Mouse (Mus musculus): ENCODE data around the gene Oat.

- TF ChIP-seq POLR2A (IDR thresholded peaks at IDR 0.05; ENCODE audit: extremely low read depth, insufficient read depth, low read length) (no peak), CTCF (IDR thresholded peaks at IDR 0.05; ENCODE audit: extremely low read depth, insufficient read depth, low read length) (no peak)
Observed at GRCm38 (mm10) chr7:132540597-132540996, 35.6 kb downstream of the Oat start.

All from cortical plate, adult 2 months (tissue).